Mouse (Mus musculus) gastrocnemius, adult 2 months (tissue): ENCODE data around the gene Zfp683. TPM values are rescaled to one million over a fixed set of nuclear protein-coding genes. Genes with fewer than 3 reads are reported as not detected.

Experiments
- DNase-seq: peaks from one replicate; pipeline ENCODE4 v3.0.0; 2022
- H3K27ac ChIP-seq: fragments of 200-600 bp; 2 replicates; pipeline ENCODE4 v1.8.1; 2022; ENCODE audit warnings: mild to moderate bottlenecking
- H3K4me3 ChIP-seq: fragments of 200-600 bp; 2 replicates; pipeline ENCODE4 v1.8.1; 2022; ENCODE audit warnings: mild to moderate bottlenecking, moderate library complexity
- CTCF ChIP-seq: fragments of 200-600 bp; IDR thresholded peaks from 2 replicates; pipeline ENCODE4 v1.8.1; 2022; ENCODE audit warnings: antibody characterized with exemption, mild to moderate bottlenecking, moderate library complexity
- intact Hi-C: fragments of 180-260 bp; cut with DNase I; formaldehyde crosslinking; loops from one replicate; pipeline ENCODE4 v1.15.1; 2025
- total RNA-seq, 2 experiments: library from RNA; stranded (reverse); gene quantifications; 2 replicates each; pipeline ENCODE4 v1.2.3; 2021

Gene Zfp683
- total RNA-seq, 2 experiments from 2014 or later: not detected

DNA sequence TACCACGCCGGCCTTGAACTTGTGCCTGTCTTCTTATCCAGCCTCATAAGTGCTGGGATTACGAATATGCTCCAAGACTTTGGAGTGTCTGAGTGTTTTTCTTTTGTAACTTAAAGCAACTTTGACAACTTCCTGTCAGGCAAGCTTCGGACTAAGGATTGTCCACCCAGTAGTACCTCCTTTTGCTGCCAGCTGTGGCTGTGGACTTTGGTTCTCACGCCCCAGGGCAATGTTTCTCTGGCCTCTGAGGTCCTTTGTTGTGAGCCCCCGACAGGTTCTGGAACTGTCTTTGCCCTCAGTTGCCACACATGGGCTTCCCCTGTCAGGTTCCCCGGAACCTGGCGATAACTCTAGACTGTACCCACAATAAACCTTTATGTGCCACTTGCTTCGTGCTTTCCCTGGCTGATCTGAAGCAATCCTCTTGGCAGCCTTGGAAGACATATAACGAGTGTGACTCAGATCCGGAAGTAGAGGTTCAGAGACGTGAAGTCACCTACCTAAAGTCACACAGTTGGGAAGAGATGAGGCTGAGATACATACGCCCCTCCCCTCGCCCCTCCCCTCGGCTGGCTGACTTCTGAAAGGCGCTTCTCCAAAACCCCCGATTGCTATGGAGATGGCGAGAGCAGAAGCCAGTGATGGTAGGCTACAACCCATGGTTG, 7.7 kb downstream of the Zfp683 start:
- intact Hi-C loops: no loop called here
- DNase-seq: no peak
- no peak overlapping the region for H3K27ac ChIP-seq
- no peak for TF ChIP-seq CTCF
- H3K4me3 ChIP-seq: no peak overlapping the region

DNA sequence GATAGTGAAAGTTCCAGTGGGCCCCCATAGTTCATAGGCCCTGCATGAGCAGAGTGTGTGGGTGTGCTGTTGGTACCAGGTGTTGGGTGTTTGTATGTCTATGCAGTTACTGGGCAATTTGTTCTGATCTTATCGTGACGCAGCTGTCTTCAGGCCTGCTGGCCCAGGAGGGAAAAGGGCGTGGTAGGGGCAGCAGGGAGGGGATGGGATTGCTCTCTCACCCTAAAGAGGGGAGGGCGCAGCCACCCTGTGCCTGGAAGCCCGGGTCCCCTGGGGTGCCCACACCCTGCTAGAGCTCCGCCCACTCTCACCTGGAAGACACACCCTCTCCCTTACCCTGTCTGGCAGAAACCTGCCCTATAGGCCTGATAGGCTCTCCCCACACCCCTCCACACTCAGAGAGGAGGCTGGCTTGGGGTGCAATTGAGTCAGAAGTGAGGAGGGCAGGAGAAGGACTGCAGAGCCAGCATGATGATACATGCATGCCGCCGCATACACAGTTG, 8.4 kb downstream of the Zfp683 start:
- no peak for DNase-seq
- TF ChIP-seq CTCF: no peak
- no peak overlapping the region for H3K27ac ChIP-seq
- intact Hi-C loops: no loop called here
- no peak overlapping the region for H3K4me3 ChIP-seq

DNA sequence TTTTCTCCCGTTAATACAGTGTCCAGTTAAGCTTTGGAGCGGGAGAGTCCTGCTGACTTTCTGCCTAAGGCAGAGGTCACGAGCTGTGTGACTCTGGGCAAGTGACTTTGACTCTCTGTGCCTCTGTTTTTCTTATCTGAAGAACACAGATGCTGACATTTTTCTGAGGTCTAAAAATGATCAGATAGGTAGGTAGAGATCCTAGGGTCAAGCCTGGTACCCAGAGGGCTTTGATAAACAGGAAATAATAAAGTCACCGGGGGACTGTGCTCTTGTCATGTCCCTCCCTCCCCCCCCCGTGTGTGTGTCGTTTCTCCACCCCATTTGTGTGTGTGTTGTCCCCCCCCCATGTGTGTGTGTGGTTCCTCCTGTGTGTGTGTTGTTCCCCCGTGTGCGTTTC, 8.9 kb downstream of the Zfp683 start:
- intact Hi-C loops: no loop called here
- no peak for DNase-seq
- Histone ChIP-seq H3K27ac (no peak overlapping the region), H3K4me3 (no peak overlapping the region)
- no peak for TF ChIP-seq CTCF

- intact Hi-C loops: no loop called here
- no peak for TF ChIP-seq CTCF
- Histone ChIP-seq H3K27ac (no peak overlapping the region), H3K4me3 (no peak overlapping the region)
- DNase-seq: no peak
These were observed 11.9 kb downstream of the Zfp683 start for GRCm38 (mm10) chr4:134065431-134066004.

GRCm38 (mm10) chr4:134067383-134067782, 13.7 kb downstream of the Zfp683 start:
- no peak for DNase-seq
- intact Hi-C loops: no loop called here
- no peak for TF ChIP-seq CTCF
- H3K4me3 ChIP-seq: no peak overlapping the region
- no peak overlapping the region for H3K27ac ChIP-seq

GRCm38 (mm10) chr4:134067833-134068544, 14.4 kb downstream of the Zfp683 start:
- intact Hi-C loops: no loop called here
- no peak overlapping the region for H3K27ac ChIP-seq
- H3K4me3 ChIP-seq: no peak overlapping the region
- TF ChIP-seq CTCF: no peak
- no peak for DNase-seq

GRCm38 (mm10) chr4:134068793-134069580, 15.3 kb downstream of the Zfp683 start:
- TF ChIP-seq CTCF: no peak
- intact Hi-C loops: no loop called here
- no peak for DNase-seq
- Histone ChIP-seq H3K4me3 (no peak overlapping the region), H3K27ac (no peak overlapping the region)

GRCm38 (mm10) chr4:134078694-134079093, 25.1 kb downstream of the Zfp683 start:
- peak; percentile 48 for DNase-seq
- Histone ChIP-seq H3K27ac (no peak overlapping the region), H3K4me3 (no peak overlapping the region)
- TF ChIP-seq CTCF: peak; percentile 62
- intact Hi-C loops: loop anchor here (5.0 kb wide), 1 partner anchor 41 kb away; no protein-coding TSS in a partner anchor

DNA sequence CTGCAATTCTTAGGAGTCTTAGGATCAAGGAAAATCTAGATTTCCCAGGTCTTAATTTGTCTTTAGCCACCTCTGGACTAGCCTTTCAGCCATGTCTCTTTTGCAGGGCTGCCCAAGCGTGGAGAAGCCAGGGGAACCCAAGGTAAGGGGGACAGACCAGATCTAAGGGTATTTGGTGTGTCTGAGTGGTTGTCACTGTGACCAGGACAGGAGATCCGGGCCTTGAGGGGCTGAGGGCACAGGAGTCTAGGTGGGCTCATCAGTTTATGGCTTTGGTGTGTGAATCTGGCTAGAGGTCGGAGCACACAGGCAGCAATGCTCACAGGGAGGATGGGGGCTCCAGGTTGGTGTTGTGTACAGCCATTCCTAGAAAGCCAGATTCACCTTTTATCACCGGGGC, 27.0 kb downstream of the Zfp683 start:
- no peak for TF ChIP-seq CTCF
- Histone ChIP-seq H3K4me3 (no peak overlapping the region), H3K27ac (no peak overlapping the region)
- DNase-seq: no peak
- intact Hi-C loops: no loop called here

DNA sequence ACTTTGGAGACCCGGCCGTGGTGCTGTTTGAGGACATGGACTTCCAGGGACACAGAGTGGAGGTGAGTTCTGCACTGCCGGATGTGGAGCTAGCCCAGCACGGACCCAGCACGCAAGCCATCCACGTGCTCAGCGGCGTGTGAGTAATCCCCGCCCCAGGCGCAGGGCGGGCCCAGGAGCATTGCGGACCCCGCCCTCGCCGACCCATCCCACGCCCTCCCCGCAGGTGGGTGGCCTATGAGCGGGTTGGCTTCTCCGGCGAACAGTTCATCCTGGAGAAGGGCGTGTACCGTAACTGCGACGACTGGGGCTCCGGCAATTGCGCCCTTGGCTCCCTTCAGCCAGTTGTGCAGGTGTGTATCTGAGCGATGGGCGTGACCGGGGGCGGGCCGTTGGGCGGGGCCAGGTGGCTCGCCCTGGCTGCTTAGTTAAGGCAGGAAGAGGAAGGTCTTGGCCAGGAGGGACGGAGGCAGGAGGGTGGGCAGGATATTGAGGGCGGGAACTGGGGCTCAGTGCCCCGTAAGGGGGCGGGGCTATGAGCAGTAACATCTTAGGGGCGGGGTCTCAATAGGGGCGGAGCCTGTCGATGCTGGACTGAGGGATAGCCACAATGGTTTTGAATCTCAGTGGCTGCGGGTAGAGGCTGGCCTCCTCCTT, 28.2 kb downstream of the Zfp683 start:
- no peak for TF ChIP-seq CTCF
- Histone ChIP-seq H3K27ac (no peak overlapping the region), H3K4me3 (peak overlapping the region; percentile 67)
- peak; percentile 48 for DNase-seq
- intact Hi-C loops: no loop called here

DNA sequence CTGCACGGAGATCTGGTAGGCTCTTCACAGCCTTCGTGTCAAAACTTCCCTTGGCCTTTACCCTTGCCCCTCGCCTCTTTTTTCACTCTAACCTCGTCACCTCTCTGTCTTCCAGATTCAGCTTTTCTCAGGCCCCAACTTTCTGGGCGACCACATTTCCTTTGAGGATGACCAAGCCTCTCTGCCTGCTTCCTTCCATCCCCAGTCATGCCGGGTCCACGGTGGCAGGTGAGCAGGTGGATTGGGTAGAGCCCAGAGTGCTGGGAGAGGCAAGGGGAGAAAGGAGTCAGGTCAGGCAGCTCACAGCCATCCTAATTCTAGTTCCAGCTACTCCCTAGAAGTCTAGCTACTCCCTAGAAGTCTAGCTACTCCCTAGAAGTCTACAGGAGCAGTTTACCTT, 28.8 kb downstream of the Zfp683 start:
- intact Hi-C loops: no loop called here
- TF ChIP-seq CTCF: no peak
- DNase-seq: peak; percentile 4
- Histone ChIP-seq H3K4me3 (peak overlapping the region; percentile 67), H3K27ac (no peak overlapping the region)

DNA sequence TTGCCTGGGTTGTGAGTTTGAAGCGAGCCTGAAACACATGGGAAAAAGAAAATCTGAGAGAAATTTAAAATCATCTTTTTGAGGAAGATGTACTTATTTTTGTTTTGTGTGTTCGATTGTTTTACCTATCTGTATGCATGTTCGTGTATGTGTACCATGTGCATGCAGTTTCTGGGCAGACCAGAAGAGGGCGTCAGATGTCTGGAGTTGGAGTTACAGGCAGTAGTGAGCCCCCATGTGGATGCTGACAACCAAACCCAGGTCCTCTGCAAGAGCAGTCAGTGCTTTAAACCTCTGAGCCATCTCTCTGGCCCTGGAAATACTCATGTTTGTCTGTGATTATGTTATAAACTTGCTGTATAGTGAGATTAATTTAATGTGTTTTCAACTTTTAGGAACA, 31.4 kb downstream of the Zfp683 start:
- no peak for DNase-seq
- Histone ChIP-seq H3K27ac (no peak overlapping the region), H3K4me3 (no peak overlapping the region)
- intact Hi-C loops: loop anchor here (5.0 kb wide), 1 partner anchor 153 kb away; no protein-coding TSS in a partner anchor
- no peak for TF ChIP-seq CTCF
